Mouse (Mus musculus) hindbrain, embryonic 10.5 days (tissue): ENCODE results near the gene Gm49378. TPM values are rescaled to one million over a fixed set of nuclear protein-coding genes. Genes with fewer than 3 reads are reported as not detected.

ENCODE experiments used
- DNase-seq: peaks from one replicate; pipeline ENCODE4 v3.0.0-alpha.2; 2017; ENCODE audit warnings: low spot score
- H3K27ac ChIP-seq: fragments of 300-500 bp; sonication (generic); 2 replicates; pipeline ENCODE4 v1.5.1; 2016; ENCODE audit warnings: mild to moderate bottlenecking, moderate library complexity
- H3K27me3 ChIP-seq: fragments of 300-500 bp; sonication (generic); 2 replicates; pipeline ENCODE4 v1.6.1; 2016; ENCODE audit warnings: mild to moderate bottlenecking; ENCODE audit not compliant: poor library complexity, insufficient read depth, severe bottlenecking
- H3K36me3 ChIP-seq: fragments of 300-500 bp; sonication (generic); 2 replicates; pipeline ENCODE4 v1.6.1; 2016; ENCODE audit warnings: mild to moderate bottlenecking, moderate library complexity
- H3K4me1 ChIP-seq: fragments of 300-500 bp; sonication (generic); replicated peaks from 2 replicates; pipeline ENCODE4 v1.6.1; 2016; ENCODE audit warnings: mild to moderate bottlenecking
- H3K4me3 ChIP-seq: fragments of 300-500 bp; sonication (generic); 2 replicates; pipeline ENCODE4 v1.5.1; 2016; ENCODE audit warnings: mild to moderate bottlenecking, moderate library complexity
- H3K9me3 ChIP-seq: fragments of 300-500 bp; sonication (generic); 2 replicates; pipeline ENCODE4 v1.6.1; 2016; ENCODE audit warnings: mild to moderate bottlenecking, moderate library complexity
- WGBS: fragments of 180-500 bp; shearing (Covaris S2); methylation state at CpG from one replicate; pipeline ENCODE4 v1.1.7; 2016; 5-methylcytosine and 5-hydroxymethylcytosine counted together
- polyA plus RNA-seq: library from polyadenylated mRNA; unstranded; fragments of >200 nt; fragmentation: Nextera tagmentation; extraction: Ambion mirVana; gene quantifications from 2 replicates; pipeline ENCODE4 v1.2.1, GENCODE M21; 2016

Gene Gm49378
- polyA plus RNA-seq, 1 experiment from 2014 or later = 0.76 TPM

DNA sequence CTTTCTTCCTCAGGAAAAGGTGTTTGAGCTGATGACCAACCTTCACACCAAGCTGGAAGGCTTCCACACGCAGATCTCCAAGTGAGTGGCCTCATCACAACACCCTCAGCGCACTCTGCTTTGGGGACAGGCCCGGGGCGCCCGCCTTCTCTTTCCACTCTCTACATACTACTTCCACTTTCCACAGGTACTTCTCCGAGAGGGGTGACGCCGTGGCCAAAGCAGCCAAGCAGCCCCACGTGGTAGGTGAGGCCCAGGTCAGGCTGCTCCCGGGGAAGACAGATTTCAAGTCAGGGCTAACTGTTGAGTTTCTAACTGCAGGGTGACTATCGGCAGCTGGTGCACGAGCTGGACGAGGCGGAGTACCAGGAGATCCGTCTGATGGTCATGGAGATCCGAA is 57.0 kb downstream of the Gm49378 start:
- Histone ChIP-seq H3K27ac (no peak overlapping the region), H3K27me3 (peaks cover 7% of the 10 kb centered on the region; the same call in 1 of the 2 replicates), H3K36me3 (peaks cover 26% of the 10 kb centered on the region), H3K4me1 (peaks cover 46% of the 10 kb centered on the region), H3K4me3 (no peak overlapping the region), H3K9me3 (no peaks in the 10 kb centered on the region)
- no peak for DNase-seq
- 94% methylated on average over 16 of the region's 16 CpGs for whole genome bisulfite sequencing

DNA sequence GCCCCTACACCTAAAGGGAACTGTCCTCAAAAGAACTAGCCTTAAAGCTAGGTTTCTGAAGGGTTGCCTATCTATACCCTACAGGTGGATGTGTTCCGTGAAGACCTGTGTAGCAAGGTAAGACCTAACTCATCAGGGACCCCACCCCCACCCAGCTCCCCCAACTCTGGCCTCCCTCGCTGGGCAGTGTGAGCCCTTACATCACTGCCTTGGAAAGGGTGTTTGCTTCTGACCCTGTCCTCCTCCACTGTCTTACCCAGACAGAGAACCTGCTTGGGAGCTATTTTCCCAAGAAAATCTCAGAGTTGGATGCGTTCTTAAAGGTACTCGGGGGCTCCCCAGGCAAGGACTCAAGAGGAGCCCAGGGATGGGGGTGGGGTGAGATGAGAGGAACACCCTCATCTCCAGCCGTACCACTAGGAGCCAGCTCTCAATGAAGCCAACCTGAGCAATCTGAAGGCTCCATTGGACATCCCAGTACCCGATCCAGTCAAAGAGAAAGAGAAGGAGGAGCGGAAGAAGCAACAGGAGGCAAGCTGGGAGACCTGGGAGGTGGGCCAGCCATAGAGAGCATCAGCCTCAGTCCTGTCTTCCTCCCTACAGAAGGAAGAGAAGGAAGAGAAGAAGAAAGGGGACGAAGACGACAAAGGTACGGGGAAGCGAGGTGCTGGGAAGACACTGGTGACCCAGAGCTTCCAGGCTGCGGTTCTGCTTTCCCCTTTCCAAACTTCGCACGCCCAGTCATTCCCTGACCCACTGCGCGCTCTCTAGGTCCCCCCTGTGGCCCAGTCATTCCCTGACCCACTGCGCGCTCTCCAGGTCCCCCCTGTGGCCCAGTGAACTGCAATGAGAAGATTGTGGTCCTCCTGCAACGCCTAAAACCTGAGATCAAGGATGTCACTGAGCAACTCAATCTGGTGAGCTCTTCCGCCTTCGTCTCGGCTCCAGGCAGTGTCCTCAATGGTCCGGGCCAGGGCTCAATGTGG is 57.9 kb downstream of the Gm49378 start:
- Histone ChIP-seq H3K27me3 (peaks cover 7% of the 10 kb centered on the region; the same call in 1 of the 2 replicates), H3K9me3 (no peaks in the 10 kb centered on the region), H3K4me3 (no peak overlapping the region), H3K4me1 (peaks cover 42% of the 10 kb centered on the region), H3K27ac (no peak overlapping the region), H3K36me3 (peaks cover 26% of the 10 kb centered on the region)
- WGBS = 82% methylated on average over 23 of the region's 23 CpGs
- no peak for DNase-seq

Other genes with a start within 250 kb of the Gm49378 start
- 50.5 and 64.5 TPM in 2 replicates for gene Dhrs4, start 159.1 kb downstream of the Gm49378 start, polyA plus RNA-seq
- gene Carmil3, start 147.2 kb downstream of the Gm49378 start, polyA plus RNA-seq = 5.7 and 7.9 TPM in 2 replicates
- gene Cpne6, start 127.5 kb downstream of the Gm49378 start, polyA plus RNA-seq = 1.1 and 1.6 TPM in 2 replicates
- not detected in 2 replicates for gene Nrl, start 112.9 kb downstream of the Gm49378 start, polyA plus RNA-seq
- gene Pck2, start 97.6 kb downstream of the Gm49378 start, polyA plus RNA-seq = 15.4 and 18.5 TPM in 2 replicates
- gene Dcaf11, start 77.9 kb downstream of the Gm49378 start, polyA plus RNA-seq = 69.5 and 94.1 TPM in 2 replicates
- 0.82 TPM in 1 of 2 replicates, not detected in the other for gene A730061H03Rik, start 77.5 kb downstream of the Gm49378 start, polyA plus RNA-seq
- 0.26 and 0.34 TPM in 2 replicates for gene Fitm1, start 62.3 kb downstream of the Gm49378 start, polyA plus RNA-seq
- 97.6 and 114 TPM in 2 replicates for gene Psme1, start 59.8 kb downstream of the Gm49378 start, polyA plus RNA-seq
- 6.8 and 10.0 TPM in 2 replicates for gene Emc9, start 52.6 kb downstream of the Gm49378 start, polyA plus RNA-seq
- gene Psme2, start 46.8 kb downstream of the Gm49378 start, polyA plus RNA-seq = 171 and 203 TPM in 2 replicates
- gene Rnf31, start 46.2 kb downstream of the Gm49378 start, polyA plus RNA-seq = 21.2 and 23.2 TPM in 2 replicates
- gene Irf9, start 34.3 kb downstream of the Gm49378 start, polyA plus RNA-seq = 7.2 and 7.8 TPM in 2 replicates
- 10.4 and 12.3 TPM in 2 replicates for gene Rec8, start 19.9 kb downstream of the Gm49378 start, polyA plus RNA-seq
- gene Ipo4, start 1.9 kb downstream of the Gm49378 start, polyA plus RNA-seq = 101 and 107 TPM in 2 replicates
- gene Tm9sf1, start 5.9 kb upstream of the Gm49378 start, polyA plus RNA-seq = 76.0 and 78.1 TPM in 2 replicates
- gene Tssk4, start 12.3 kb upstream of the Gm49378 start, polyA plus RNA-seq = 0.40 and 0.97 TPM in 2 replicates
- gene Mdp1, start 22.6 kb upstream of the Gm49378 start, polyA plus RNA-seq = 65.6 and 67.6 TPM in 2 replicates
- 60.0 and 65.9 TPM in 2 replicates for gene Gmpr2, start 34.0 kb upstream of the Gm49378 start, polyA plus RNA-seq
- 646 and 662 TPM in 2 replicates for gene Nedd8, start 34.2 kb upstream of the Gm49378 start, polyA plus RNA-seq
- gene Tinf2, start 43.9 kb upstream of the Gm49378 start, polyA plus RNA-seq = 63.4 and 68.9 TPM in 2 replicates
- 0.34 and 0.81 TPM in 2 replicates for gene Tgm1, start 76.0 kb upstream of the Gm49378 start, polyA plus RNA-seq
- 34.7 and 36.3 TPM in 2 replicates for gene Rabggta, start 84.4 kb upstream of the Gm49378 start, polyA plus RNA-seq
- 68.5 and 73.8 TPM in 2 replicates for gene Dhrs1, start 107.8 kb upstream of the Gm49378 start, polyA plus RNA-seq
- gene Nop9, start 107.8 kb upstream of the Gm49378 start, polyA plus RNA-seq = 53.3 and 56.5 TPM in 2 replicates
- gene Cideb, start 120.6 kb upstream of the Gm49378 start, polyA plus RNA-seq = 0.17 TPM in 1 of 2 replicates, not detected in the other
- 0.14 and 0.21 TPM in 2 replicates for gene Ltb4r2, start 123.5 kb upstream of the Gm49378 start, polyA plus RNA-seq
- gene Ltb4r1, start 128.1 kb upstream of the Gm49378 start, polyA plus RNA-seq = 0.11 and 0.39 TPM in 2 replicates
- gene Adcy4, start 146.2 kb upstream of the Gm49378 start, polyA plus RNA-seq = 7.9 and 10.3 TPM in 2 replicates
- gene Ripk3, start 151.0 kb upstream of the Gm49378 start, polyA plus RNA-seq = 11.9 and 14.4 TPM in 2 replicates
- gene Nfatc4, start 185.2 kb upstream of the Gm49378 start, polyA plus RNA-seq = 34.0 and 34.6 TPM in 2 replicates
- 24.1 and 24.4 TPM in 2 replicates for gene Nynrin, start 216.1 kb upstream of the Gm49378 start, polyA plus RNA-seq
- gene Cbln3, start 246.5 kb upstream of the Gm49378 start, polyA plus RNA-seq = 0.12 and 0.33 TPM in 2 replicates
- 21.4 and 24.2 TPM in 2 replicates for gene Khnyn, start 247.1 kb upstream of the Gm49378 start, polyA plus RNA-seq